Mouse (Mus musculus) cerebellum, adult 2 months (tissue): ENCODE data around the gene Gm3543.
"Not testable (repeated sequence)": the region's sequence is repeated elsewhere in the genome, so short reads cannot be mapped to it uniquely, and the experiment has no call there.

ENCODE experiments used
- CTCF ChIP-seq: fragments of 200-500 bp; IDR thresholded peaks from 2 replicates; pipeline ENCODE4 v1.5.1; 2011; ENCODE audit warnings: low read depth, mild to moderate bottlenecking, control low read depth, low read length, moderate library complexity, borderline replicate concordance; ENCODE audit not compliant: insufficient read depth
- POLR2A ChIP-seq: fragments of 200-500 bp; IDR thresholded peaks from 2 replicates; pipeline ENCODE4 v1.6.1; 2011; ENCODE audit warnings: low read length, control low read depth, borderline replicate concordance; ENCODE audit not compliant: insufficient read depth

- not testable (repeated sequence) for TF ChIP-seq CTCF, POLR2A
Observed at GRCm38 (mm10) chr14:41964095-41964494, 19.0 kb downstream of the Gm3543 start.
